Mouse (Mus musculus) intestine, postnatal 0 days (tissue): Measurements from ENCODE around the gene Slc11a1. TPM values are rescaled to one million over a fixed set of nuclear protein-coding genes. Genes with fewer than 3 reads are reported as not detected.

ENCODE experiments used
- ATAC-seq: fragments of 200-750 bp; cut with Nextera tagmentation; 2 replicates; pipeline ENCODE4 v1.8.0; 2017; ENCODE audit warnings: mild to moderate bottlenecking, moderate TSS enrichment, moderate library complexity
- H3K27ac ChIP-seq: fragments of 300-500 bp; sonication (generic); 2 replicates; pipeline ENCODE4 v1.5.1; 2014; ENCODE audit warnings: mild to moderate bottlenecking, low read depth, low read length, moderate library complexity
- H3K27me3 ChIP-seq: fragments of 300-500 bp; sonication (generic); replicated peaks from 2 replicates; pipeline ENCODE4 v1.6.1; 2014; ENCODE audit warnings: low read length, mixed read lengths; ENCODE audit not compliant: control insufficient read depth, insufficient read depth
- H3K36me3 ChIP-seq: fragments of 300-500 bp; sonication (generic); 2 replicates; pipeline ENCODE4 v1.6.1; 2014; ENCODE audit warnings: mild to moderate bottlenecking, moderate library complexity; ENCODE audit not compliant: control insufficient read depth, insufficient read depth
- H3K4me1 ChIP-seq: fragments of 300-500 bp; sonication (generic); replicated peaks from 2 replicates; pipeline ENCODE4 v1.6.1; 2014; ENCODE audit warnings: antibody characterized with exemption, low read length, mixed read lengths; ENCODE audit not compliant: control insufficient read depth, insufficient read depth
- H3K4me2 ChIP-seq: fragments of 300-500 bp; sonication (generic); replicated peaks from 2 replicates; pipeline ENCODE4 v1.6.1; 2014; ENCODE audit warnings: low read depth, mild to moderate bottlenecking, moderate library complexity
- H3K4me3 ChIP-seq: fragments of 300-500 bp; sonication (generic); 2 replicates; pipeline ENCODE4 v1.5.1; 2014; ENCODE audit warnings: low read depth, low read length
- H3K9ac ChIP-seq: fragments of 300-500 bp; sonication (generic); 2 replicates; pipeline ENCODE4 v1.6.1; 2014; ENCODE audit warnings: mild to moderate bottlenecking, low read depth, low read length
- H3K9me3 ChIP-seq: fragments of 300-500 bp; sonication (generic); 2 replicates; pipeline ENCODE4 v1.6.1; 2016; ENCODE audit warnings: mixed run types; ENCODE audit not compliant: control insufficient read depth
- CTCF ChIP-seq: sonication (generic); IDR thresholded peaks from 2 replicates; pipeline ENCODE4 v1.5.1; 2016; ENCODE audit warnings: low read depth, mild to moderate bottlenecking, control low read depth, antibody characterized with exemption, moderate library complexity
- WGBS: fragments of 180-500 bp; shearing (Covaris S2); extraction: QIAGEN DNeasy Blood & Tissue Kit; methylation state at CpG from one replicate; pipeline ENCODE4 v1.1.7; 2014; 5-methylcytosine and 5-hydroxymethylcytosine counted together
- polyA plus RNA-seq: library from polyadenylated mRNA; unstranded; fragments of >200 nt; fragmentation: Nextera tagmentation; extraction: Ambion mirVana; gene quantifications from 2 replicates; pipeline ENCODE4 v1.2.1, GENCODE M21; 2015

Slc11a1 gene
- polyA plus RNA-seq, 1 experiment from 2014 or later, result 4.3 TPM

DNA sequence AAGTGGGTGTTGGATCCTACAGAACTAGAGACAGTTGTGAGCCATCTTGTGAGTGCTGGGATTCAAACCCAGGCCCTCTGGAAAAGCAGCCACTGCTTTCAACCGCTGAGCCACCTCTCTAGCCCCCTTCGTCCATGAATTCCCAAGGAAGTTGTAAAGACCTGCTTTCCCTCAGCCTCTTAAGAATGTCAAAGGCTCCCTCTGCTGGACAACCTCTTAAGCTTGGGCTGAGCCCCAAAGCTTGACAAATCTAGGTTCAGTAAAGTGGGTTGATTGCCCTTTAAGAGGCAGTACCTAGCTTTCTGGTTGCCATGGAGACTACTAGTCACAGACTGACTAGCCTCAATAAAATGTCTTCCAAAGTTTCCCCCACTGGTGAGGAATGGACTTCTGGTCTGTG lies 13.2 kb upstream of the Slc11a1 start, which contains the start of gene Catip:
TSS of gene Catip (plus strand) at position 297 of the 400 bp plus-strand sequence.
- WGBS, result 0% methylated on average over 2 of the region's 2 CpGs
- no peak within 1 kb of the TSS for H3K4me3 ChIP-seq
- ATAC-seq, result peak; percentile 68
- H3K27ac ChIP-seq, result no peak within 1 kb of the TSS
- H3K4me2 ChIP-seq, result no peak within 1 kb of the TSS
- no peaks in the 10 kb centered on the region for H3K36me3 ChIP-seq
- peak; percentile 90 for TF ChIP-seq CTCF
- H3K27me3 ChIP-seq, result no peaks in the 10 kb centered on the region
- H3K9ac ChIP-seq, result no peak within 1 kb of the TSS
- no peaks in the 10 kb centered on the region for H3K4me1 ChIP-seq
- no peaks in the 10 kb centered on the region for H3K9me3 ChIP-seq

- Histone ChIP-seq H3K4me3 (no peak overlapping the region), H3K27ac (no peak overlapping the region), H3K9ac (no peak overlapping the region), H3K27me3 (no peaks in the 10 kb centered on the region), H3K4me2 (no peak overlapping the region), H3K9me3 (no peaks in the 10 kb centered on the region), H3K36me3 (no peaks in the 10 kb centered on the region), H3K4me1 (no peaks in the 10 kb centered on the region)
- no peak for ATAC-seq
- no peak for TF ChIP-seq CTCF
- WGBS, result 68% methylated on average over 17 of the region's 17 CpGs
Measured at GRCm38 (mm10) chr1:74362325-74363229, 12.4 kb upstream of the Slc11a1 start.

DNA sequence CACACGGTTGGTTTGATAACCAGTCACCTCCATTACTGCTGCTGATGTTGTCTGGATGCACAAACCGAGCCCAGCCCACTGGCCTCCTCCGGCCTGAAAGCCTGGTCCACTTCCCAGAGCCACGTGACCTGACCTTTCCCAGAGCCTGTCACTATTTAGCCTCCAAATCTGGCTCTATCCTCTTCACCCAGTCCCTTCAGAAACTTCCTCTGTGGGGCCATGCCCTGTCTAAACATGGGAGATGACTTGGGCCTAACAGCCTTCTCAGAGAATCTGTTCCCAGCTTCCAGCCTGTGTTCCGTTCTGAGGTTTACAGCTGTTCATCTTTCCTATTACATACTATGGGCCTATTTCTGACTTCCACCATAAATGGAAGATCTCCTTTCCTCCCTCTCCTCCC lies 11.6 kb upstream of the Slc11a1 start:
- no peak overlapping the region for H3K9ac ChIP-seq
- H3K4me2 ChIP-seq, result no peak overlapping the region
- no peak for ATAC-seq
- no peaks in the 10 kb centered on the region for H3K9me3 ChIP-seq
- no peaks in the 10 kb centered on the region for H3K4me1 ChIP-seq
- 54% methylated on average over 5 of the region's 5 CpGs for WGBS
- no peaks in the 10 kb centered on the region for H3K36me3 ChIP-seq
- TF ChIP-seq CTCF, result no peak
- H3K27me3 ChIP-seq, result no peaks in the 10 kb centered on the region
- H3K4me3 ChIP-seq, result no peak overlapping the region
- H3K27ac ChIP-seq, result no peak overlapping the region

DNA sequence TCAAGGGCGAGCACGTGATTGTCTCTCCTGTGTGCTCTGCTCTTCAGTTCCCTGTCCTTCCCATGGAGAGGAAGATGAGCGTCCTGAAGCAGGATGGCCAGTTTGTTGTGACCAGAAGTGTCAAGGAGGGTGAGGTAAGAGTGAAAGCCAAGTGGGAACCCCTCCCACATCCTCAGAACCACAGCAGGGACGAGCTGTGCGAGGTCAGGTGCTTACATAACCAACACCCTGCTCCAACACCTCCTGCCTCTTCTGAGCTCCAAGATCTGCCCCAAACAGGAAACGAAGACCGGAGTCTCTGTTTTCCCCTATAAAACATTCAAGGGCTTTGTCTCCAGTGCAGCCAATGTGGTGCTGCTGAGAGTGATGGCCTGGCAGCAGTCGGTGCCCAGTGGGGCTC lies 10.7 kb upstream of the Slc11a1 start:
- no peak overlapping the region for H3K4me2 ChIP-seq
- no peak overlapping the region for H3K9ac ChIP-seq
- WGBS, result 63% methylated on average over 8 of the region's 8 CpGs
- H3K36me3 ChIP-seq, result no peaks in the 10 kb centered on the region
- ATAC-seq, result no peak
- no peak for TF ChIP-seq CTCF
- no peaks in the 10 kb centered on the region for H3K27me3 ChIP-seq
- no peak overlapping the region for H3K27ac ChIP-seq
- H3K4me3 ChIP-seq, result no peak overlapping the region
- H3K4me1 ChIP-seq, result no peaks in the 10 kb centered on the region
- H3K9me3 ChIP-seq, result no peaks in the 10 kb centered on the region

GRCm38 (mm10) chr1:74367886-74368645 lies 6.9 kb upstream of the Slc11a1 start:
- H3K9me3 ChIP-seq, result no peaks in the 10 kb centered on the region
- H3K4me1 ChIP-seq, result no peaks in the 10 kb centered on the region
- WGBS, result 9% methylated on average over 34 of the region's 34 CpGs
- peak overlapping the region; percentile 67 for H3K4me2 ChIP-seq
- ATAC-seq, result peak; percentile 74
- no peak overlapping the region; the same call in 1 of the 2 replicates for H3K27ac ChIP-seq
- no peaks in the 10 kb centered on the region for H3K36me3 ChIP-seq
- H3K9ac ChIP-seq, result peak overlapping the region; percentile 45; the same call in 1 of the 2 replicates
- TF ChIP-seq CTCF, result peak; percentile 43
- H3K4me3 ChIP-seq, result peak overlapping the region; percentile 31
- H3K27me3 ChIP-seq, result no peaks in the 10 kb centered on the region

DNA sequence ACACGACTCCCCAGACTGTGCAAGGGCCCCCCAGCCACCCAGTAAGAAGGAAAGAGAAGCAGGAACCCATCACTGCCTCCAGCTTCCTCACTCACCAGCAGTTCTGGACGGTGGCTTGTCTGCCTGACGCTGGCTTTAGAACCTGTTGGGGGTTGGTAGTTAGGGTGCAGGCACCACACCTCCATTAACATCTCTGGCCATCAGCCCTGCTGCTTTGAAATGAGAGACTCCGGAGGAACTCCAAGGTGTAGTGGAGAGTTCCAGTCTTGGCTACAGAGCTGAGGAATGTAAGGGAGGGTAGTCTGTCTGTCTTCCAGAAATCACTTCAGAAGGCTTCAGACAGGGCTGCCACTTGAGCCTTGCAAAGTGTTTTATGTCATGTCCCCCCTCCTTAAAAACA lies 5.0 kb upstream of the Slc11a1 start:
- no peak overlapping the region for H3K9ac ChIP-seq
- no peak overlapping the region for H3K4me2 ChIP-seq
- H3K36me3 ChIP-seq, result no peaks in the 10 kb centered on the region
- 56% methylated on average over 4 of the region's 4 CpGs for WGBS
- H3K27ac ChIP-seq, result no peak overlapping the region
- no peaks in the 10 kb centered on the region for H3K4me1 ChIP-seq
- TF ChIP-seq CTCF, result no peak
- no peak for ATAC-seq
- no peak overlapping the region for H3K4me3 ChIP-seq
- H3K9me3 ChIP-seq, result no peaks in the 10 kb centered on the region
- H3K27me3 ChIP-seq, result no peaks in the 10 kb centered on the region
